Mouse (Mus musculus) neural tube, embryonic 11.5 days (tissue): ENCODE data around the gene Abca3. TPM values are rescaled to one million over a fixed set of nuclear protein-coding genes. Genes with fewer than 3 reads are reported as not detected.
"Not testable (repeated sequence)": the region's sequence is repeated elsewhere in the genome, so short reads cannot be mapped to it uniquely, and the experiment has no call there.

Experiments
- ATAC-seq: fragments of 200-750 bp; cut with Nextera tagmentation; 2 replicates; pipeline ENCODE4 v1.8.0; 2017; ENCODE audit warnings: moderate number of reproducible peaks, mild to moderate bottlenecking, moderate TSS enrichment, moderate library complexity; ENCODE audit not compliant: insufficient read depth, low FRiP score, low TSS enrichment
- DNase-seq: peaks from one replicate; pipeline ENCODE4 v3.0.0-alpha.2; 2015; ENCODE audit warnings: low spot score
- H3K27ac ChIP-seq: fragments of 300-500 bp; sonication (generic); 2 replicates; pipeline ENCODE4 v1.5.1; 2014; ENCODE audit warnings: low read depth, mild to moderate bottlenecking, low read length
- H3K27me3 ChIP-seq: fragments of 300-500 bp; sonication (generic); 2 replicates; pipeline ENCODE4 v1.6.1; 2014; ENCODE audit warnings: mild to moderate bottlenecking, low read length, mixed read lengths; ENCODE audit not compliant: control insufficient read depth, insufficient read depth
- H3K36me3 ChIP-seq: fragments of 300-500 bp; sonication (generic); 2 replicates; pipeline ENCODE4 v1.6.1; 2014; ENCODE audit warnings: mild to moderate bottlenecking, low read length, moderate library complexity, mixed read lengths; ENCODE audit not compliant: control insufficient read depth, insufficient read depth
- H3K4me1 ChIP-seq: fragments of 300-500 bp; sonication (generic); 2 replicates; pipeline ENCODE4 v1.6.1; 2014; ENCODE audit warnings: low read length, mixed read lengths; ENCODE audit not compliant: control insufficient read depth, insufficient read depth
- H3K4me2 ChIP-seq: fragments of 300-500 bp; sonication (generic); 2 replicates; pipeline ENCODE4 v1.6.1; 2014; ENCODE audit warnings: low read depth, mild to moderate bottlenecking, moderate library complexity
- H3K4me3 ChIP-seq: fragments of 300-500 bp; sonication (generic); 2 replicates; pipeline ENCODE4 v1.5.1; 2014; ENCODE audit warnings: low read depth, low read length
- H3K9ac ChIP-seq: fragments of 300-500 bp; sonication (generic); 2 replicates; pipeline ENCODE4 v1.6.1; 2014; ENCODE audit warnings: mild to moderate bottlenecking, low read length
- H3K9me3 ChIP-seq: fragments of 300-500 bp; sonication (generic); 2 replicates; pipeline ENCODE4 v1.6.1; 2016; ENCODE audit warnings: low read length; ENCODE audit not compliant: control insufficient read depth
- WGBS: fragments of 180-500 bp; shearing (Covaris S2); extraction: QIAGEN DNeasy Blood & Tissue Kit; methylation state at CpG from one replicate; pipeline ENCODE4 v1.1.7; 2014; 5-methylcytosine and 5-hydroxymethylcytosine counted together
- microRNA-seq: library from miRNA; unstranded; fragments of <30 nt; microRNA quantifications from one replicate; pipeline ENCODE4, GENCODE M21; 2016
- polyA plus RNA-seq: library from polyadenylated mRNA; unstranded; fragments of >200 nt; fragmentation: Nextera tagmentation; extraction: Ambion mirVana; gene quantifications from 2 replicates; pipeline ENCODE4 v1.2.1, GENCODE M21; 2014

Abca3 gene
- polyA plus RNA-seq, 1 experiment from 2014 or later, result 20.1 TPM

DNA sequence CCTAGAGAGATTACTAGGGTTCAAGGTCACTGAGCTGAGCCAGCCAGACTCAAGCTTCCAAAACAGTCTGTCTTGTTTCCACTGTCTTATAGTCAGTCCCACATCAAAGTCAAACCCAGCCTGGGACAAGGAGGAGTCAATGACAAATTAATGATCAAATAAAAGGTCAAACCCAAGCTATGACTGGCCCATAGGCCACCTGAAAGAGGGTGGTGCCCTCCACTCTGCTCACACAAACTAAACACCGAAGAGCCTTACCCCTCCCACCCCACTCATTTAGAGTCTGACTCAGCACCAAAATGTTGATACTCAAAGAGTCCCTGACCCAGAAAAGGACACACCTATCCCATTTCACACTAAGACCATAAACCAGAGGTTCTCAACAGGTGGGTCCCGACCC is 101.6 kb downstream of the Abca3 start:
- ATAC-seq (no peak), DNase-seq (no peak)
- Histone ChIP-seq H3K4me1 (peaks cover 7% of the 10 kb centered on the region; the same call in 1 of the 2 replicates), H3K36me3 (peaks cover 10% of the 10 kb centered on the region), H3K4me2 (no peak overlapping the region), H3K27ac (no peak overlapping the region), H3K4me3 (no peak overlapping the region), H3K27me3 (no peaks in the 10 kb centered on the region), H3K9me3 (no peaks in the 10 kb centered on the region), H3K9ac (no peak overlapping the region)
- WGBS, result 90% methylated on average over 2 of the region's 2 CpGs

DNA sequence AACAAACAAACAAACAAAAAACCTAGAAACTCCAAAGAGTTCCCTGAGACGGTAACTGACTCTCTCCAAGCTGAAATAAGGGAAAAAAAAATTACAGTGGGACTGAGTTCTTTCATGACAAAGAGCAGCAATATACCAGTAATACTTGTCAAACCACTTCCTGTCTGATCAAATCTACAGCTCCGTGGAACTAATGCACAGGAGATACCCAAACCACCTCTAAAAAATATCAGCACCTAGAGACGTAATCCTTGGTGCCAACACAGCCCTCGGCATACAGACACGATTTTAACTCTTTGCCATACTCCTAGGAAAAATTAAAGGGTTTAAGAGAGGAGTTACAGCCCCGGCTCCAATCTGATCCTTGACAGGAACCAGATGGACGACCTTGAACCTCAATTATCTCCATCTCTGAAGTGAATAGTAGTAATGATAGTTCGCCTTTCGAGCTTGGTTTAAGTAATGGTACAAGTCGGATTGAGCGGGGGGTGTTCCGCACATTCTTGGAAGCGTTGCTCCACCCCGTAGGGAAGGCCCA is 102.5 kb downstream of the Abca3 start:
- DNase-seq, result no peak
- Histone ChIP-seq H3K27me3 (no peaks in the 10 kb centered on the region), H3K4me3 (peak overlapping the region; percentile 87), H3K4me1 (peaks cover 7% of the 10 kb centered on the region; the same call in 1 of the 2 replicates), H3K9ac (peak overlapping the region; percentile 93), H3K4me2 (peak overlapping the region; percentile 83), H3K36me3 (peaks cover 7% of the 10 kb centered on the region), H3K27ac (peak overlapping the region; percentile 91), H3K9me3 (no peaks in the 10 kb centered on the region)
- no peak for ATAC-seq
- WGBS, result 14% methylated on average over 14 of the region's 14 CpGs

DNA sequence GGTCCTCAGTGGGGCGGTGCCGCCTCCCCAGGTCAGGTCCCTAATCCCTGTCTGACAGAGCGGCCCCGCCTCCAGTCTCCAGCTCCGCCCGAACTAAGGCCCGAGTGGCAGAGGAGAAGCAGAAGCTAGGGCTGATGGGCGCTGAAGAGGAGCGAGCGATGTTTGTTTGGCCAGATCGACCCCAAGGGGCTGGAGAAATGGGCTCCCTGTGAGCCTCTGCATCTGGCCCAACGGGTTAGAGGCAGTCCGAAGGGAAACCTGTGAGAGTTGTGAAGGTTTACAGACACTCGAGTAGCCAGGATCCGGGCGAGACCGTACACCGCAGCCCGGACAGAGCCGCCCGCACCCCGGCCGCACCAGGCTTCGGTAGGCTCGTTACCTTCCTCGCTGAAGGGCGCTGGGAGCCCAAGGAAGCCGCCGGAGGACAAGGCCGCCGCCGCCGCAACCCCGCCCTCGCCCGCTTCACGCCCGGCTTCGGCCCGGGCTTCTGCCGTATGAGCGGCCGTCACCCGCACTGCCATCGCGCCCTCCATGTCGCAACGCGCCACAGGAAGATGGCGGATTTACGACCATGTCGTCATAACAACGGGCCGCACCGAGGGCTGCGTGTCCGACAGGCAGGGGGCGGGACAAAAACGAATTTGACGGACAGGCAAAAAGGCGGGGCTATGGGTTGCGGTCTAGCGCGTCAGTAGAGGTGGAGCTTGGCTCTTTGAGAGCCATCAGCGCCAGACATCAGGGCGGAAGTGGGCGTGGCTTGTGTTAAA is 103.2 kb downstream of the Abca3 start:
- H3K27ac ChIP-seq, result peak overlapping the region; percentile 91
- DNase-seq, result peak; percentile 98
- peak overlapping the region; percentile 83 for H3K4me2 ChIP-seq
- H3K9me3 ChIP-seq, result no peaks in the 10 kb centered on the region
- peak overlapping the region; percentile 93 for H3K9ac ChIP-seq
- WGBS, result under 1% methylated on average over 67 of the region's 67 CpGs
- ATAC-seq, result peak; percentile 96
- peaks cover 3% of the 10 kb centered on the region for H3K36me3 ChIP-seq
- H3K4me3 ChIP-seq, result peak overlapping the region; percentile 87
- H3K27me3 ChIP-seq, result no peaks in the 10 kb centered on the region
- peaks cover 7% of the 10 kb centered on the region; the same call in 1 of the 2 replicates for H3K4me1 ChIP-seq

DNA sequence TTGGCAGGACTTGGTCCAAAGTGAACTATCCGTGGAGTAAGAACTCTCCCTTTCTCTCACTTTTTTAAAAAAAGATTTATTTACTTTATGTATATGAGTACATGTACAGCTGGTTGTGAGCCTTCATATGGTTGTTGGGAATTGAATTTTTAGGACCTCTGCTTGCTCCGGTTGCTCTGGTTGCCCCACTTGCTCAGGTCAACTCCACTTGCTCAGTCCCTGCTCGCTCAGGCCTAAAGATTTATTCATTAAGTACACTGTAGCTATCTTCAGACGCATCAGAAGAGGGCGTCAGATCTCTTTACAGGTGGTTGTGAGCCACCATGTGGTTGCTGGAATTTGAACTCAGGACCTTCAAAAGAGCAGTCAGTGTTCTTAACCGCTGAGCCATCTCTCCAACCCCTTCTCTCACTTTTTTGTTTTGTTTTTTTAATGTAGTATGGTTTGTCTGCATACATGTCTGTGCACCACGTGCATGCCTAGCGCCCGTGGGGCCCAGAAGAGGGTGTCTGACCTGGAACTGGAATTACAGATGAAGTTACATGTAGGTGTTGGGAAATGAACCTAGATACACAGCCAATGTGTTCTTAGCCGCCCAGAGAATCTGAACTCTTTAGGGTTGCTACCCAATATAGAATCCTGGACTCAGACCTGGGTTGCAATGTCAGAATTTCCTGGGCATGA is 103.9 kb downstream of the Abca3 start:
- H3K36me3 ChIP-seq, H3K27me3 ChIP-seq, H3K4me2 ChIP-seq, DNase-seq, H3K27ac ChIP-seq, ATAC-seq, H3K9ac ChIP-seq, H3K4me1 ChIP-seq, H3K9me3 ChIP-seq: not testable (repeated sequence)
- H3K4me3 ChIP-seq, result peak overlapping the region; percentile 87; the same call in 1 of the 2 replicates
- WGBS, result 54% methylated on average over 10 of the region's 10 CpGs

Small RNA genes within 50 kb of the gene (microRNA-seq; reads per million reads assigned to microRNA genes)
- not detected for gene Gm24427

Other genes with a start within 250 kb of the Abca3 start
- gene Pdpk1, start 201.0 kb upstream of the Abca3 start, polyA plus RNA-seq, result 44.6 and 44.9 TPM in 2 replicates
- gene Amdhd2, start 188.2 kb upstream of the Abca3 start, polyA plus RNA-seq, result 27.3 and 36.2 TPM in 2 replicates
- gene Atp6v0c, start 182.2 kb upstream of the Abca3 start, polyA plus RNA-seq, result 555 and 574 TPM in 2 replicates
- 7.9 and 8.7 TPM in 2 replicates for gene Tbc1d24, start 146.4 kb upstream of the Abca3 start, polyA plus RNA-seq
- 4.0 and 4.7 TPM in 2 replicates for gene Ntn3, start 142.4 kb upstream of the Abca3 start, polyA plus RNA-seq
- gene Tedc2, start 131.1 kb upstream of the Abca3 start, polyA plus RNA-seq, result 16.7 and 18.3 TPM in 2 replicates
- 87.6 and 92.1 TPM in 2 replicates for gene Ccnf, start 100.5 kb upstream of the Abca3 start, polyA plus RNA-seq
- 0.24 TPM in 1 of 2 replicates, not detected in the other for gene Abca17, start 882 bp upstream of the Abca3 start, polyA plus RNA-seq
- gene Rnps1, start 62.6 kb downstream of the Abca3 start, polyA plus RNA-seq, result 370 and 385 TPM in 2 replicates
- 54.1 and 61.5 TPM in 2 replicates for gene Eci1, start 74.7 kb downstream of the Abca3 start, polyA plus RNA-seq
- gene Dnase1l2, start 91.2 kb downstream of the Abca3 start, polyA plus RNA-seq, result 2.1 and 2.3 TPM in 2 replicates
- gene E4f1, start 118.4 kb downstream of the Abca3 start, polyA plus RNA-seq, result 17.0 and 21.2 TPM in 2 replicates
- 65.0 and 65.2 TPM in 2 replicates for gene Pgp, start 118.4 kb downstream of the Abca3 start, polyA plus RNA-seq
- 0.33 and 0.51 TPM in 2 replicates for gene Bricd5, start 121.9 kb downstream of the Abca3 start, polyA plus RNA-seq
- gene Mlst8, start 127.1 kb downstream of the Abca3 start, polyA plus RNA-seq, result 26.2 and 29.7 TPM in 2 replicates
- 7.4 and 8.4 TPM in 2 replicates for gene Caskin1, start 136.7 kb downstream of the Abca3 start, polyA plus RNA-seq
- 81.2 and 88.1 TPM in 2 replicates for gene Traf7, start 176.0 kb downstream of the Abca3 start, polyA plus RNA-seq
- gene Rab26, start 182.3 kb downstream of the Abca3 start, polyA plus RNA-seq, result 1.2 and 1.7 TPM in 2 replicates
- gene Pkd1, start 197.9 kb downstream of the Abca3 start, polyA plus RNA-seq, result 20.6 and 29.0 TPM in 2 replicates